Mouse (Mus musculus) liver, adult 2 months (tissue): ENCODE measurements around the gene Ice1. TPM values are rescaled to one million over a fixed set of nuclear protein-coding genes. Genes with fewer than 3 reads are reported as not detected.

ENCODE experiments used
- DNase-seq: peaks from one replicate; pipeline ENCODE4 v3.0.0-alpha.2; 2011; ENCODE audit warnings: low read depth, low spot score; ENCODE audit errors: extremely low read depth
- H3K27ac ChIP-seq: fragments of 200-500 bp; replicated peaks from 2 replicates; pipeline ENCODE4 v1.5.1; 2012; ENCODE audit warnings: low read depth, mild to moderate bottlenecking, control low read depth, inconsistent platforms, low read length; ENCODE audit not compliant: insufficient read depth
- H3K27me3 ChIP-seq: fragments of 200-500 bp; 2 replicates; pipeline ENCODE4 v1.6.1; 2012; ENCODE audit warnings: mild to moderate bottlenecking, moderate library complexity, low read length, inconsistent platforms; ENCODE audit not compliant: control insufficient read depth, insufficient read depth
- H3K36me3 ChIP-seq: fragments of 200-500 bp; 2 replicates; pipeline ENCODE4 v1.6.1; 2012; ENCODE audit warnings: low read length, inconsistent platforms; ENCODE audit not compliant: control insufficient read depth, insufficient read depth
- H3K4me1 ChIP-seq: fragments of 200-500 bp; 2 replicates; pipeline ENCODE4 v1.6.1; 2011; ENCODE audit warnings: low read length; ENCODE audit not compliant: control insufficient read depth, insufficient read depth
- H3K4me3 ChIP-seq: fragments of 200-500 bp; 2 replicates; pipeline ENCODE4 v1.5.1; 2011; ENCODE audit warnings: low read depth, mild to moderate bottlenecking, control low read depth, low read length, moderate library complexity; ENCODE audit not compliant: insufficient read depth
- H3K79me2 ChIP-seq: fragments of 200-500 bp; 2 replicates; pipeline ENCODE4 v1.6.1; 2012; ENCODE audit warnings: inconsistent platforms, mild to moderate bottlenecking, low read length, moderate library complexity; ENCODE audit not compliant: control insufficient read depth, insufficient read depth
- H3K9ac ChIP-seq: fragments of 200-500 bp; 2 replicates; pipeline ENCODE4 v1.6.1; 2012; ENCODE audit warnings: low read depth, mild to moderate bottlenecking, control low read depth, inconsistent platforms, low read length
- CTCF ChIP-seq: fragments of 200-500 bp; IDR thresholded peaks from 2 replicates; pipeline ENCODE4 v1.5.1; 2011; ENCODE audit warnings: low read depth, low read length, control low read depth
- POLR2A ChIP-seq: fragments of 200-500 bp; IDR thresholded peaks from 2 replicates; pipeline ENCODE4 v1.6.1; 2011; ENCODE audit warnings: low read length, control low read depth; ENCODE audit not compliant: insufficient read depth; ENCODE audit errors: extremely low read depth
- WGBS: fragments of 180-500 bp; shearing (Covaris S2); methylation state at CpG from one replicate; pipeline ENCODE4 v1.1.7; 2018; 5-methylcytosine and 5-hydroxymethylcytosine counted together
- polyA plus RNA-seq: library from polyadenylated mRNA; depleted of rRNA; stranded (reverse); fragments of >200 nt; gene quantifications from 2 replicates; pipeline ENCODE4 v1.2.3, GENCODE M21; 2012
- total RNA-seq: library from RNA; depleted of rRNA; stranded (reverse); fragments of >200 nt; gene quantifications from 2 replicates; pipeline ENCODE4 v1.2.3, GENCODE M21; 2014

Gene Ice1
- total and polyA plus RNA-seq, 2 experiments: 8.5 to 12.2 TPM

GRCm38 (mm10) chr13:70635591-70635990, 1.8 kb downstream of the Ice1 start:
- Histone ChIP-seq H3K9ac (no peak overlapping the region), H3K27me3 (no peaks in the 10 kb centered on the region), H3K4me3 (no peak overlapping the region), H3K79me2 (peaks cover 34% of the 10 kb centered on the region), H3K27ac (no peak overlapping the region), H3K36me3 (no peaks in the 10 kb centered on the region), H3K4me1 (peaks cover 11% of the 10 kb centered on the region)
- 77% methylated on average over 2 of the region's 2 CpGs for WGBS
- TF ChIP-seq POLR2A (no peak), CTCF (no peak)
- DNase-seq: no peak

GRCm38 (mm10) chr13:70626416-70626815, 11.0 kb downstream of the Ice1 start:
- Histone ChIP-seq H3K9ac (no peak overlapping the region), H3K79me2 (peaks cover 18% of the 10 kb centered on the region), H3K4me3 (no peak overlapping the region), H3K27me3 (no peaks in the 10 kb centered on the region), H3K27ac (no peak overlapping the region), H3K4me1 (no peaks in the 10 kb centered on the region), H3K36me3 (no peaks in the 10 kb centered on the region; the same call in 1 of the 2 replicates)
- WGBS: 80% methylated on average over 4 of the region's 4 CpGs
- TF ChIP-seq CTCF (no peak), POLR2A (no peak)
- no peak for DNase-seq

- TF ChIP-seq CTCF (no peak), POLR2A (no peak)
- Histone ChIP-seq H3K79me2 (peaks cover 14% of the 10 kb centered on the region), H3K4me1 (no peaks in the 10 kb centered on the region), H3K9ac (no peak overlapping the region), H3K27ac (no peak overlapping the region), H3K4me3 (no peak overlapping the region), H3K27me3 (no peaks in the 10 kb centered on the region), H3K36me3 (peaks cover 4% of the 10 kb centered on the region; the same call in 1 of the 2 replicates)
- 74% methylated on average over 1 of the region's 1 CpGs for WGBS
- no peak for DNase-seq
These were observed 11.8 kb downstream of the Ice1 start for GRCm38 (mm10) chr13:70625665-70626064.

GRCm38 (mm10) chr13:70624445-70624844, 13.0 kb downstream of the Ice1 start:
- peaks cover 16% of the 10 kb centered on the region for H3K36me3 ChIP-seq
- H3K9ac ChIP-seq: no peak overlapping the region
- H3K27ac ChIP-seq: no peak overlapping the region
- H3K79me2 ChIP-seq: peaks cover 14% of the 10 kb centered on the region
- no peak for DNase-seq
- H3K4me3 ChIP-seq: no peak overlapping the region
- 98% methylated on average over 4 of the region's 4 CpGs for WGBS
- no peak for TF ChIP-seq POLR2A
- no peak for TF ChIP-seq CTCF
- H3K27me3 ChIP-seq: no peaks in the 10 kb centered on the region
- H3K4me1 ChIP-seq: no peaks in the 10 kb centered on the region

GRCm38 (mm10) chr13:70622461-70623057, 14.9 kb downstream of the Ice1 start:
- DNase-seq: no peak
- Histone ChIP-seq H3K79me2 (peaks cover 14% of the 10 kb centered on the region), H3K27me3 (no peaks in the 10 kb centered on the region), H3K27ac (no peak overlapping the region), H3K9ac (no peak overlapping the region), H3K4me3 (no peak overlapping the region), H3K36me3 (peaks cover 24% of the 10 kb centered on the region), H3K4me1 (no peaks in the 10 kb centered on the region)
- TF ChIP-seq POLR2A (no peak), CTCF (no peak)
- WGBS: 94% methylated on average over 4 of the region's 4 CpGs

GRCm38 (mm10) chr13:70621509-70621908, 15.9 kb downstream of the Ice1 start:
- no peak overlapping the region for H3K9ac ChIP-seq
- H3K27me3 ChIP-seq: no peaks in the 10 kb centered on the region
- TF ChIP-seq POLR2A (no peak), CTCF (no peak)
- 95% methylated on average over 9 of the region's 9 CpGs for WGBS
- H3K79me2 ChIP-seq: peaks cover 14% of the 10 kb centered on the region
- no peaks in the 10 kb centered on the region for H3K4me1 ChIP-seq
- no peak for DNase-seq
- no peak overlapping the region for H3K4me3 ChIP-seq
- H3K36me3 ChIP-seq: peaks cover 29% of the 10 kb centered on the region
- H3K27ac ChIP-seq: no peak overlapping the region
